Mouse (Mus musculus) lung, postnatal 0 days (tissue): ENCODE results near the gene S100a16. TPM values are rescaled to one million over a fixed set of nuclear protein-coding genes. Genes with fewer than 3 reads are reported as not detected.

Experiments used
- ATAC-seq: fragments of 200-750 bp; cut with Nextera tagmentation; 2 replicates; pipeline ENCODE4 v1.8.0; 2017; ENCODE audit warnings: moderate library complexity
- DNase-seq: peaks from one replicate; pipeline ENCODE4 v3.0.0-alpha.2; 2016; ENCODE audit warnings: low spot score
- H3K27ac ChIP-seq: fragments of 300-500 bp; sonication (generic); 2 replicates; pipeline ENCODE4 v1.5.1; 2014; ENCODE audit warnings: antibody characterized with exemption, mild to moderate bottlenecking, low read length, mixed read lengths
- H3K27me3 ChIP-seq: fragments of 300-500 bp; sonication (generic); replicated peaks from 2 replicates; pipeline ENCODE4 v1.6.1; 2014; ENCODE audit warnings: low read length, mixed read lengths; ENCODE audit not compliant: insufficient read depth
- H3K36me3 ChIP-seq: fragments of 300-500 bp; sonication (generic); 2 replicates; pipeline ENCODE4 v1.6.1; 2014; ENCODE audit warnings: low read length, mixed read lengths; ENCODE audit not compliant: insufficient read depth
- H3K4me1 ChIP-seq: fragments of 300-500 bp; sonication (generic); 2 replicates; pipeline ENCODE4 v1.6.1; 2014; ENCODE audit warnings: antibody characterized with exemption, low read depth, low read length, mixed read lengths; ENCODE audit not compliant: insufficient read depth
- H3K4me2 ChIP-seq: fragments of 300-500 bp; sonication (generic); replicated peaks from 2 replicates; pipeline ENCODE4 v1.6.1; 2014; ENCODE audit warnings: low read depth, mild to moderate bottlenecking, low read length, moderate library complexity, mixed read lengths
- H3K4me3 ChIP-seq: fragments of 300-500 bp; sonication (generic); 2 replicates; pipeline ENCODE4 v1.5.1; 2014; ENCODE audit warnings: low read depth, low read length
- H3K9ac ChIP-seq: fragments of 300-500 bp; sonication (generic); replicated peaks from 2 replicates; pipeline ENCODE4 v1.6.1; 2014; ENCODE audit warnings: low read depth, mild to moderate bottlenecking
- H3K9me3 ChIP-seq: fragments of 300-500 bp; sonication (generic); 2 replicates; pipeline ENCODE4 v1.6.1; 2016; ENCODE audit warnings: low read length, mixed read lengths
- CTCF ChIP-seq: IDR thresholded peaks from 2 replicates; pipeline ENCODE4 v1.5.1; 2016; ENCODE audit warnings: antibody characterized with exemption, mild to moderate bottlenecking
- EP300 ChIP-seq: IDR thresholded peaks from 2 replicates; pipeline ENCODE4 v1.6.1; 2016; ENCODE audit warnings: antibody characterized with exemption, mild to moderate bottlenecking, control low read depth
- WGBS: fragments of 180-500 bp; shearing (Covaris S2); extraction: QIAGEN DNeasy Blood & Tissue Kit; methylation state at CpG from one replicate; pipeline ENCODE4 v1.1.7; 2014; 5-methylcytosine and 5-hydroxymethylcytosine counted together
- polyA plus RNA-seq: library from polyadenylated mRNA; unstranded; fragments of >200 nt; fragmentation: Nextera tagmentation; extraction: Ambion mirVana; gene quantifications from 2 replicates; pipeline ENCODE4 v1.2.1, GENCODE M21; 2015

Gene S100a16
- polyA plus RNA-seq, 1 experiment from 2014 or later: 368 TPM

DNA sequence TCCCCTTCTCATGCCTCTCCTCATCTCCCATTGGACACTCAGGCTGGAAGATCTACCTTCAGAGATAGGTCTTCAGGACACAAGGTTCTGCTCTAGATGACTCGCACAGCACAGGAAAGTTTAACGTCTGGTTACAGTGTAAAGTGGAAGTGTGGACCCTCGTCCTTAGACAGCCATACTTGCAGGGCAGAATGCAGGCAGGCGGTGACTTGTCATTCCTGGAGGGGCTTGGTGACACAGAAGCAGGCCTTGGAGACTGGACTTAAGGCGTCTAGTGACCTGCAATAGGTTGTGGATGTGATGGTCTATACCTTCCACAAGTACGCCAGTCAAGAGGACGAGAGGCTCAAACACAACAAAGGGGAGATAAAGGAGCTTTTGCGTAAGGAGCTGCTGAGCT lies 52.9 kb downstream of the S100a16 start, which contains the start of gene S100a2:
TSS of gene S100a2 (plus strand) at position 301 of the 400 bp plus-strand sequence.
- TF ChIP-seq CTCF (no peak), EP300 (no peak)
- WGBS: 79% methylated on average over 8 of the region's 8 CpGs
- ATAC-seq: no peak

More for the DNA sequence above, 52.9 kb downstream of the S100a16 start, which contains the start of gene S100a2:
- peaks cover 3% of the 10 kb centered on the region; the same call in 1 of the 2 replicates for H3K4me1 ChIP-seq
- no peak within 1 kb of the TSS for H3K4me3 ChIP-seq
- no peak for DNase-seq
- no peak within 1 kb of the TSS for H3K9ac ChIP-seq
- H3K36me3 ChIP-seq: no peaks in the 10 kb centered on the region
- no peaks in the 10 kb centered on the region for H3K9me3 ChIP-seq
- no peak within 1 kb of the TSS for H3K27ac ChIP-seq
- no peak within 1 kb of the TSS for H3K4me2 ChIP-seq
- H3K27me3 ChIP-seq: no peaks in the 10 kb centered on the region

Other genes with a start within 250 kb of the S100a16 start
- gene Gatad2b, start 244.1 kb upstream of the S100a16 start, polyA plus RNA-seq: 9.2 and 10.1 TPM in 2 replicates
- 16.0 and 18.0 TPM in 2 replicates for gene Slc27a3, start 147.3 kb upstream of the S100a16 start, polyA plus RNA-seq
- 10.6 and 13.9 TPM in 2 replicates for gene Ints3, start 103.6 kb upstream of the S100a16 start, polyA plus RNA-seq
- 30.0 and 35.8 TPM in 2 replicates for gene Npr1, start 71.4 kb upstream of the S100a16 start, polyA plus RNA-seq
- 58.4 and 65.8 TPM in 2 replicates for gene Ilf2, start 61.1 kb upstream of the S100a16 start, polyA plus RNA-seq
- 97.9 and 101 TPM in 2 replicates for gene Snapin, start 46.2 kb upstream of the S100a16 start, polyA plus RNA-seq
- gene Chtop, start 27.8 kb upstream of the S100a16 start, polyA plus RNA-seq: 85.8 and 87.8 TPM in 2 replicates
- 289 and 309 TPM in 2 replicates for gene S100a1, start 22.9 kb upstream of the S100a16 start, polyA plus RNA-seq
- gene S100a13, start 22.8 kb upstream of the S100a16 start, polyA plus RNA-seq: 159 and 167 TPM in 2 replicates
- gene S100a14, start 10.4 kb upstream of the S100a16 start, polyA plus RNA-seq: 77.5 and 100 TPM in 2 replicates
- gene S100a3, start 23.3 kb downstream of the S100a16 start, polyA plus RNA-seq: 1.1 and 2.1 TPM in 2 replicates
- gene S100a2, start 53.0 kb downstream of the S100a16 start, polyA plus RNA-seq: 0.66 TPM in 1 of 2 replicates, not detected in the other
- gene Gm42674, start 64.7 kb downstream of the S100a16 start, polyA plus RNA-seq: not detected in 2 replicates
- 18.4 and 24.3 TPM in 2 replicates for gene S100a4, start 66.5 kb downstream of the S100a16 start, polyA plus RNA-seq
- not detected in 2 replicates for gene S100a5, start 71.3 kb downstream of the S100a16 start, polyA plus RNA-seq
- gene S100a6, start 75.6 kb downstream of the S100a16 start, polyA plus RNA-seq: 1,618 and 1,721 TPM in 2 replicates
- gene S100a7a, start 116.8 kb downstream of the S100a16 start, polyA plus RNA-seq: 0.08 and 0.27 TPM in 2 replicates
- 332 and 333 TPM in 2 replicates for gene S100a8, start 131.7 kb downstream of the S100a16 start, polyA plus RNA-seq
- gene S100a9, start 158.5 kb downstream of the S100a16 start, polyA plus RNA-seq: 207 and 215 TPM in 2 replicates
- not detected in 2 replicates for gene Pglyrp4, start 189.7 kb downstream of the S100a16 start, polyA plus RNA-seq
- not detected in 2 replicates for gene Gm5849, start 240.6 kb downstream of the S100a16 start, polyA plus RNA-seq